Mouse (Mus musculus): ENCODE measurements at regions not wholly inside any gene's neighbourhood (a gene's known extent, or its start where the extent isn't known, plus 50 kb on each side); places are given as distances from the start of the nearest gene placed in this dataset.

GRCm38 (mm10) chr5:64027733-64028132 lies 59.0 kb upstream of the Rell1 start:
- TF ChIP-seq CTCF (conservative IDR thresholded peaks at IDR 0.05; ENCODE audit: low read length) = no peak
- TF ChIP-seq POU5F1 (IDR thresholded peaks at IDR 0.05; ENCODE audit: borderline replicate concordance, low read length) = no peak
- TF ChIP-seq NANOG (IDR thresholded peaks at IDR 0.05; ENCODE audit: borderline replicate concordance, low read length) = no peak
